Mouse (Mus musculus) limb, embryonic 10.5 days (tissue): Measurements from ENCODE around the gene Scrn2. TPM values are rescaled to one million over a fixed set of nuclear protein-coding genes. Genes with fewer than 3 reads are reported as not detected.

Experiments used
- DNase-seq: peaks from one replicate; pipeline ENCODE4 v3.0.0-alpha.2; 2017; ENCODE audit warnings: low spot score
- H3K27ac ChIP-seq: fragments of 300-500 bp; sonication (generic); 2 replicates; pipeline ENCODE4 v1.5.1; 2016; ENCODE audit warnings: mild to moderate bottlenecking
- H3K27me3 ChIP-seq: fragments of 300-500 bp; sonication (generic); 2 replicates; pipeline ENCODE4 v1.6.1; 2016; ENCODE audit warnings: low read depth, mild to moderate bottlenecking; ENCODE audit not compliant: poor library complexity, severe bottlenecking
- H3K36me3 ChIP-seq: fragments of 300-500 bp; sonication (generic); 2 replicates; pipeline ENCODE4 v1.6.1; 2016; ENCODE audit warnings: mild to moderate bottlenecking, moderate library complexity
- H3K4me1 ChIP-seq: fragments of 300-500 bp; sonication (generic); 2 replicates; pipeline ENCODE4 v1.6.1; 2016
- H3K4me3 ChIP-seq: fragments of 300-500 bp; sonication (generic); 2 replicates; pipeline ENCODE4 v1.5.1; 2016; ENCODE audit warnings: mild to moderate bottlenecking, moderate library complexity
- H3K9me3 ChIP-seq: fragments of 300-500 bp; sonication (generic); replicated peaks from 2 replicates; pipeline ENCODE4 v1.6.1; 2016; ENCODE audit warnings: mild to moderate bottlenecking
- WGBS: fragments of 180-500 bp; shearing (Covaris S2); methylation state at CpG from one replicate; pipeline ENCODE4 v1.1.7; 2016; 5-methylcytosine and 5-hydroxymethylcytosine counted together
- polyA plus RNA-seq: library from polyadenylated mRNA; unstranded; fragments of >200 nt; fragmentation: Nextera tagmentation; extraction: Ambion mirVana; gene quantifications from 2 replicates; pipeline ENCODE4 v1.2.1, GENCODE M21; 2016

Scrn2 gene
- 47.5 and 50.4 TPM in 2 replicates for polyA plus RNA-seq

DNA sequence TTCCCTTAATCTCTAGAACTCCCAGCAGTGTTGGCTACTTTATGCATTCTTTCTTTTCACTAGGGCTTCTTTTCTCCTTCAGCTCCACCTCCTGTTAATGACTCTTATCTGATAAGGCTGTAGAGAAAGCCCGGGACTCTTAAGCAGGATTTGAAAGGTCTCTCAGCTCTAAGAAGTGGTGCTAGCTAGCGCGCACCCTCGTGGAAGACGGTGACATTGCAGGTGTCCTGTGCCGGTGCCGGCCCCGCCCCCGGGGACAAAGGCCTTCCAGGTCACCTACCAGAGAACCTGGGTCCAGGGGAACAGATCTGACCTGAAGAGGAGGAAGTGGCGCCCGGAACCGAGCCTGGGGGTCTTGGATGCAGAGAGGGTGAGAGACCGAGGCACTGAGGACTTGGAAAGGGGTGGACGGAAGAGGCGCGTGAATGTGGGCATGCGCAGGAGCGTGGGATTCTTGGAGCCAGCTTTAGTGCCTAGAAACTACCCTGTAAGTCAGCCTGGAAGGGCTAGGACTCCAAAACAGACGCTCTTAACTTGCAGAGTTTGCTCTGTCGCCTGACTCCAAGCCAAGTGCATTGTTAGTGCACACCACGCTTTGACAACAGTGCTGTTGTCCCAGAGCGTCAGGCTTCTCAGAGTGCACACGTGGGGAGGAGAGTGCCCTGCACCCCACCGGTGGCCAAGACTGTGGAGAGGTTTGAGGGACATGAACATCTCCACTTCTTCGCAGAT, at the start of gene Scrn2:
Gene Scrn2 (plus strand): TSS at position 253 of the 732 bp plus-strand sequence.
- Histone ChIP-seq H3K27ac (peak within 1 kb of the TSS; percentile 91), H3K4me3 (peak within 1 kb of the TSS; percentile 65), H3K36me3 (peaks cover 25% of the 10 kb centered on the region), H3K4me1 (peaks cover 36% of the 10 kb centered on the region), H3K9me3 (no peaks in the 10 kb centered on the region), H3K27me3 (peaks cover 6% of the 10 kb centered on the region)
- DNase-seq: peak; percentile 96
- 2% methylated on average over 25 of the region's 25 CpGs for WGBS

DNA sequence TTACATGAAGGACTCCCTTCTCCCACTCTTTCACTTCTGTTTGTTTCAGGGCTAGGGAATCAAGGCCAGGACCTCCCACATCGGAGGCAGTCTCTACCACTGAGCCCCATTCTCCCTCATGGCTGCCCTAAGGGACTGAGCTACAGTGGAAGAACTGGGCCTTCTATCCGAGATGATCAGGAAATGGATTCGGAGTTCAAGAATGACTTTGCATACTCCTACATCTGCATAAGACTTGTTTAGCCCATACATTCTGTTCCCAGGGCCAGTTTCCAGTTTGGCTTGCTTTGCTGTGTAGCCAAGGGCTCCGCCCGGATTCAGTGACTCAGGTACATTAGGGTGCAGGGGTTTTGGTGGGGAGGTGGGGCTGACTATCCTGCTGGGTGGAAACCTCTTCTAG, 49.7 kb upstream of the Scrn2 start:
- 81% methylated on average over 5 of the region's 5 CpGs for WGBS
- Histone ChIP-seq H3K9me3 (no peaks in the 10 kb centered on the region), H3K36me3 (no peaks in the 10 kb centered on the region), H3K27me3 (peaks cover 21% of the 10 kb centered on the region; the same call in 1 of the 2 replicates), H3K27ac (no peak overlapping the region), H3K4me3 (no peak overlapping the region), H3K4me1 (peaks cover 42% of the 10 kb centered on the region)
- DNase-seq: no peak

DNA sequence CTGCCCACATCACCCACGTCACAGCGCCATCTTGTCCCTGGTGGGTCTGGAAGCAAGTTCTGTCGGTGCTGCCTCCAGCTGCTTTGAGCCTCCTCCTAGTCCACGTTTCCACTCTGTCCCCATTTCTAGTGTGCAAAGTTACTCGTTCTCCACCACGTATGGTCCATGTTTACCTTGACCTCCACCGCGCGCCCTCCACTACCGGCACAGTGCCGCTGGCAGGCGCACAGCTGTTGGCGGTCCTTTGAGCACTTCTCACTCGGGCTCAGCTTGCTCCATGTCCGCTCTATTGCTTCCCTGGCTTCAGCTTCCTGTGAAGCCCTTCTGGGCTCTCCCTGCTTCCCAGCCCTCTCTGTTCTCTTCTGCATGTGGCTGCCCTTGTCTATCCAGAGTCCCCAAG, 48.3 kb upstream of the Scrn2 start:
- 73% methylated on average over 15 of the region's 15 CpGs for WGBS

DNA sequence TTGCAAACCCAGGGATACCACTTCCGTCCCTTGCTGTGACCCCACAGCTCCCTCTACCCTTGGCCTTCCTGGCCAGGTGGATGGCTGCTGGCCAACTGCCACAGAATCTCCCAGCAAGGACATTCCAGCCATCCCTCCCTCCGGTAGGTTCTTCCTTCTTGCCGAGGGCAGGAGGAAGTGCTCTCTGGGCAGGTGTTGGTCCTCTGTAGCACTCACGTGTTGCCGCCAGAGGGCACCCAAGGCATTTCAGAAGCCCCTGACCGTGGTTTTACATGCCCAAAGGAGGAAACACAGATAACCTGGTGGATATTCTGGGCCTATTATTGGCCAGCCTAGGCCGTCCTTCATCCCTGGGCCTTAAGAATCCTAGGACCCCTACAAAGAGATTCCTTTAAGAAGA, 47.4 kb upstream of the Scrn2 start:
- DNase-seq: peak; percentile 87
- H3K27ac ChIP-seq: peak overlapping the region; percentile 10; the same call in 1 of the 2 replicates
- H3K27me3 ChIP-seq: peaks cover 33% of the 10 kb centered on the region; the same call in 1 of the 2 replicates
- no peaks in the 10 kb centered on the region for H3K36me3 ChIP-seq
- peaks cover 52% of the 10 kb centered on the region for H3K4me1 ChIP-seq
- no peaks in the 10 kb centered on the region for H3K9me3 ChIP-seq
- WGBS: 3% methylated on average over 7 of the region's 7 CpGs
- H3K4me3 ChIP-seq: peak overlapping the region; percentile 23; the same call in 1 of the 2 replicates

More for the DNA sequence above, 48.3 kb upstream of the Scrn2 start:
- no peak for DNase-seq
- H3K36me3 ChIP-seq: no peaks in the 10 kb centered on the region
- no peak overlapping the region for H3K4me3 ChIP-seq
- H3K27me3 ChIP-seq: peaks cover 24% of the 10 kb centered on the region; the same call in 1 of the 2 replicates
- peaks cover 47% of the 10 kb centered on the region for H3K4me1 ChIP-seq
- H3K9me3 ChIP-seq: no peaks in the 10 kb centered on the region
- no peak overlapping the region for H3K27ac ChIP-seq

DNA sequence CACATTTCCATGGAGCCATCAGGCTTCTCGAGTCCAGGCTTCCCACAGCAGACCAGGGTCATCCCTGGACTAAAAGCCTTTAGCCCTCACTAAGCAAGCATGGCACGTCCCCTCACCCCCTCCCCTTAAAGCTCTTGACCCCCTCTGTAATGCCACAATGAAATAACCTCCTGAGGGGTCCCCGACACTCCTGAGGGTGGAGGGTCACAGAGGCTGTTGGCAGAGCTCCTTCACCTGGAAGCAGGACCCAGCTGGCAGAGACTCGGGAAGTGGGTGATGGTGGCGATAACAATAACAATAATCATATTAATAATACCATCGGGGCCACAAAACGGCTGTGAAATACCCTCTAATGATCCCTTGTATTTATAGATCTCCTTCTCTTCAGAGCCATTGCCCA, 46.9 kb upstream of the Scrn2 start, which contains the start of gene Sp2:
Gene Sp2 (minus strand): TSS at position 101 of the 400 bp plus-strand sequence.
- no peaks in the 10 kb centered on the region for H3K36me3 ChIP-seq
- peak within 1 kb of the TSS; percentile 23; the same call in 1 of the 2 replicates for H3K4me3 ChIP-seq
- DNase-seq: no peak
- H3K27ac ChIP-seq: peak within 1 kb of the TSS; percentile 10; the same call in 1 of the 2 replicates
- H3K9me3 ChIP-seq: no peaks in the 10 kb centered on the region
- H3K27me3 ChIP-seq: peaks cover 33% of the 10 kb centered on the region; the same call in 1 of the 2 replicates
- WGBS: 70% methylated on average over 7 of the region's 7 CpGs
- peaks cover 57% of the 10 kb centered on the region for H3K4me1 ChIP-seq

DNA sequence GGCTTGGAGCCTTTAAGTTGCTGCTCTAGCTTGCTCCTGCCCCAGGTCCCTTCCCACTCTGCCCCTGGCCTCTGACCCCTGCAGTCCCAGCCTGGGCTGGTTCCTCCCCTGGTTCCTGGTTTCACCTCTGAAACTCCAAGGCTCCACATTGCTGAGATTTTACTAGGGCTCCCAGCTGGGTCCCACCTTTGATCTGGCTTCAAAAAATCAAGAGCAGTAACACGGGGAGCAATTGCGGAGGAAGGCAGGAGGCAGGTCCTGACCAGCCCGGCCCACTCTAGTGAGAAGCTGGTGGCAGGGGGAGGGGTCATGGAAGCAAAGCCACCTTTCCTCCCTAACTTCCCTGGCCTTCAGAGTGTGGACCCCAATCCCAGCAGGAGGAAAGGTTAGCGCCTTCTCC, 44.8 kb upstream of the Scrn2 start:
- Histone ChIP-seq H3K4me1 (peaks cover 56% of the 10 kb centered on the region), H3K4me3 (peak overlapping the region; percentile 13; the same call in 1 of the 2 replicates), H3K9me3 (no peaks in the 10 kb centered on the region), H3K27ac (peak overlapping the region; percentile 69), H3K36me3 (no peaks in the 10 kb centered on the region), H3K27me3 (peaks cover 38% of the 10 kb centered on the region; the same call in 1 of the 2 replicates)
- WGBS: 7% methylated on average over 4 of the region's 4 CpGs
- DNase-seq: peak; percentile 56

DNA sequence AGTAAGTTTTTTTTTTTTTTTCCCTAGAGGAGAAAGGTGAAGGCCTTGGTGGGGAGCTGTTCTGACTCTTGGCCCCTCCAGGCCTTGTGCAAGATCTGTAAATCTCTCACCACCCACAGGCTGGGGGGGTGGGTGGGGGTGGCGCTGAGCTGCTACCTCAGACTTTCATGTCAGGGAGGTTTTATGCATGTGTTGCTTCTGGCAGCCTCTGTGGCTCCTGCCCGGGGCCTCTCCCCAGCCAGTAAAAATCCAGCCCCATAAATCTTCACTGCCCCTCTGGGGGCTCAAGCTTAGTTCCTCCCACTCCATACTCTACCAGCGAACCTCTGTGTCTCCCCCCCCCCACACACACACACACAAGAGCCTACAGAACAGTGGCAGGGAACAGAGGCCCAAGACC, 43.3 kb upstream of the Scrn2 start:
- peak; percentile 52 for DNase-seq
- Histone ChIP-seq H3K4me3 (peak overlapping the region; percentile 8; the same call in 1 of the 2 replicates), H3K36me3 (no peaks in the 10 kb centered on the region), H3K27ac (peak overlapping the region; percentile 69), H3K27me3 (peaks cover 37% of the 10 kb centered on the region; the same call in 1 of the 2 replicates), H3K9me3 (no peaks in the 10 kb centered on the region), H3K4me1 (peaks cover 56% of the 10 kb centered on the region)
- 0% methylated on average over 3 of the region's 3 CpGs for WGBS

DNA sequence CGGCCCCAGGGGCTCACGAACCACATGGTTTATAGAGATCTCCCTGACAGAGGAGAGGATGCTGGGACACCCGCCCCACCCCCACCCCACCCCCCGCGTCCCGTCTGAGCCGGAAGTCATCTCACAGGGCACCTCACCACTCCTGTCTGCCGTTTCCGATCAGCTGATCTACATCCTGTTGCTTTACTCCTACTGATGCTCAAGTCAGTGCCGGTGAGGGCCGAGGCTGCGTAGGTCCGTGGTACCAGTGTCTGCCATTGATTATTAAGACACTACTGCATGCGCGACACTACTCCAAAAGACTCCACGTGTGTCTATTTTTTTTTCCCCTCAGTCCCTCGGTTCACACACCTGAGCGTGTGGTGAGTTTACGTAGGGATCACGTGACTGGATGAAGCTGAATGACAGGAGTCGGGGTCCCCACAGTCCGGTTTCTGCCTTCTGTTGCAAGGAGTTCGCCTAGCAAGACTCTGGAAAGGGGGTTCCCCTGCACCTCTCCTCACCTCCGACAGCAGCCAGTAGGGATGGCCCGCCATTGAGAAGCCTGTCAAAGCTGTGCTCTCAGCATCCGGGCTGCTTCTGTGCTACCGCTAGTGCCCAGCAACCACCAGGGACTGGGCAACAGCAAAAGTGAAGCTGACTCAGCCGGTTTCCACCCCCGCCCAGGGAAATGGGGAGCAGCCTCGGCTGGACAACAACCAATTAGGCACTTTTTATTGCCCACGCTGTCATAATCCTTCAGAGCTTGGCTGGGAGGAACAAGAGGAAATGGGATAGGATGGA, 41.7 kb upstream of the Scrn2 start:
- Histone ChIP-seq H3K9me3 (no peaks in the 10 kb centered on the region), H3K36me3 (no peaks in the 10 kb centered on the region), H3K4me1 (peaks cover 58% of the 10 kb centered on the region), H3K27ac (peak overlapping the region; percentile 56), H3K4me3 (peak overlapping the region; percentile 45), H3K27me3 (peaks cover 35% of the 10 kb centered on the region; the same call in 1 of the 2 replicates)
- DNase-seq: peak; percentile 59
- WGBS: 5% methylated on average over 31 of the region's 31 CpGs

DNA sequence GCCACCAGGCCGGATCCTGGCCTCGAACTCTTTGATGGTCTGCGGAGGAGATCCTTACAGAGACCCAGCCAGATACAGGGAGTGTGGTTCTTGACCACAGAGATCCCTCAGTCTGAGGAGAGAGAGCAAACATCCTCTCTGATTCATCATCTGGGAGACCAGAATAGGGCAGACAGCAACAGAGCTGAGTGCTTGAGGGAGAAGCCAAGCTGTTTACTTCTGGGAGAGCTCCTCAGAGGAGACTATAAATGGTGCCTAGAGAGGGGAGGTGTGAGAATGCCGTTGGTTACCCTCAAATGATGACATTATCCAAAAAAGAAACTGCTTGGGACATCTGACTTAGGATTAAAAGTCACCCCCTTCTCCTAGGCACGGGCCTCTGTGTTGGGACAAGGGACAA, 38.2 kb upstream of the Scrn2 start:
- no peak for DNase-seq
- H3K9me3 ChIP-seq: no peaks in the 10 kb centered on the region
- no peaks in the 10 kb centered on the region for H3K36me3 ChIP-seq
- peaks cover 48% of the 10 kb centered on the region for H3K27me3 ChIP-seq
- H3K27ac ChIP-seq: no peak overlapping the region
- WGBS: 73% methylated on average over 5 of the region's 5 CpGs
- no peak overlapping the region for H3K4me3 ChIP-seq
- peaks cover 58% of the 10 kb centered on the region for H3K4me1 ChIP-seq

DNA sequence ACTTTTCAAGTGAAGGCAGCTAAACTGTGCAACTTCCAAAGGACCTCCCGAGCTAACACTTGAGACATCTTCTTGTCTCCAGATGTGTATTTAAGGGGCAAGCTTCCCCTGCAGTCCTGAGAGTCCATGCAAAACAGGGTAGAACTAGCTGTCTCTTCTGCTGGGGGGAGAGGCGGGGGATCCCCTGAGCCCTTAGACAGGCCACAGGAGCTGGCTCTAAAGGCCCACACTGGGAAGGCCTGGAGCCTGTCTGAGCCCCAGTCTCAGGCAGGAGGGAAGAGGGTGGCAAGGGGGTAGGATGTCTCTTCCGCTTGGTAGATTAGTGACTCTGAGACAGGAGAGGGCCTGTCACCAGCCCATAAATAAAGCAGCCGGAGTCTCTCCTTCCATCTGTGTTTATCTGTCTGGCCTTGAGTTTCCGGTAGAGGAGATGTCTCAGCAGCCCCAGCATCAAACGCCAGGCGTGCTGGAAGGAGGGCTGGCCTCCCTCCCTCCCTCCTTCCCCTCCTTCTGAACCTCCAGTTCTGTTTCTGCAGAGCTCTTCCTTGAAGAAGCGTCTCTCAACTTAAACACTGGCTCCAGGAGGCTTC, 36.9 kb upstream of the Scrn2 start:
- Histone ChIP-seq H3K4me1 (peaks cover 57% of the 10 kb centered on the region), H3K27ac (peak overlapping the region; percentile 42), H3K27me3 (peaks cover 54% of the 10 kb centered on the region), H3K36me3 (no peaks in the 10 kb centered on the region), H3K9me3 (no peaks in the 10 kb centered on the region), H3K4me3 (no peak overlapping the region)
- DNase-seq: no peak
- 10% methylated on average over 8 of the region's 8 CpGs for WGBS

DNA sequence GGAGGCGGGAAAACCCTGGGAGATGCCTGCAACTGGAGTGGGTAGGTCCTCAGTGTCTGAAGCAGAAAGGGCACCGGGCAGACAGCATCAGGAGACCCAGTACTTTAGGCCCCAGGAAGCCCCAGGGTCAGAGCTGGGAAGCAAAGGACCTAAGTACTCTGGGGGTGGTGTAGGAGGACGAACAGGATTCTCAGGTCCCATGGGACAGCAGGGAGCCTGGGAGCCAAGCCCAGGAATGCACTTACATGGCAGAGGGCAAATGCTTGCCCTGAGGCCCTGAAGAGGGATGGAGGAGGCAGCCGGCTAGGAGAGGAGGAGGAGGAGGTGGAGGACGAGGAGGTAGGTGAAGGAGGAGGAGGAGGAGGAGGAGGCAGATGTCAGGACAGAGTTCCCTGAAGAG, 34.7 kb upstream of the Scrn2 start:
- no peak for DNase-seq
- Histone ChIP-seq H3K27ac (0 out of 2 replicates have a peak overlapping the region, but pooled peaks have one; percentile 39), H3K36me3 (no peaks in the 10 kb centered on the region), H3K4me1 (peaks cover 50% of the 10 kb centered on the region), H3K4me3 (no peak overlapping the region), H3K27me3 (peaks cover 70% of the 10 kb centered on the region), H3K9me3 (no peaks in the 10 kb centered on the region)
- 22% methylated on average over 5 of the region's 5 CpGs for WGBS
